Mouse (Mus musculus): Measurements from ENCODE around the gene Rhag. TPM values are rescaled to one million over a fixed set of nuclear protein-coding genes. Genes with fewer than 3 reads are reported as not detected.
A peak's percentile ranks its signal among the peaks of the same experiment; 100 is the strongest.

The Rhag gene
- polyA plus RNA-seq, 1 experiment from 2014 or later: 5.6 TPM

DNA sequence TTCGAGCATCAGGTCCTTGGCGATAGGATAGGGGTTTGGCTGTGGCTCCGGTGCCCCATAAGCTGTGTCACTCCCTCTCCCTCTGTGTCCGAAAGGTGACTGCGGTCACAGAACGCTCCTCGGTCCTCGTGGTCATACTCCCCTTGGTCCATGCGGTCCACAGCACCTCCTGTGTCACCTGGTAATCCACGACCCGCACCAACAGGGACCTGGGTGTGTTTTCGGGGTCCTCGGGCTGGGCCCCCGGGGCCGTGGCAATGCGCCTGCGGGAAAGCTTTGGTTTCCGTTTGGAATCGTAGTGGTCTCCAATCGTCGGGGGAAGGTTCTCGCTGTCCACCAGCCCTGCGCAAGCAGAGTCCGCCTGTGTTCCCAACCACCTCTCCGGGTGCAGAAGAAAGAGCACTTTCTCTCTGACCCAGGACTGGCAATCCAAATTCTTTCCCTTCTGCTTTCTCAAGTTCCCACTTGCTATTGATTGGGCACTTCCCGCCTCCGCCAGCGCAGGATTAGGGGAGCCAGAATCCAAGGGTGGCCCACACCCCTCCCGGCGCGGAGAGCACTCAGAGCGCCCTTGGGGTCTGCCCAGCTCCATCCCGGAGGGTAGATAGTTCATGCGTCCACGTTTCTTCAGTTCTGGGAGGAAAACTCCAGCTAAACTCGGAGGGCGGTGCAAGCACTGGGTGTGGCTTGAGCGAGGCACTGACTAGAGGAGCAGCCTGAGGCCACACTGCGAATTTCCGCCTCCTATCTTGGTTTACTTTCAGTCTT, 69.2 kb downstream of the Rhag start, which contains the start of gene 9130008F23Rik:
Gene 9130008F23Rik (minus strand): TSS at position 636 of the 768 bp plus-strand sequence.
- Histone ChIP-seq H3K27me3 (ENCODE audit: control insufficient read depth, insufficient read depth, low read length) (no peaks in the 10 kb centered on the region), H3K4me3 (ENCODE audit: low read depth, low read length) (peak within 1 kb of the TSS; percentile 56), H3K4me1 (ENCODE audit: control insufficient read depth, insufficient read depth, low read length) (no peaks in the 10 kb centered on the region), H3K4me2 (ENCODE audit: low read depth, severe bottlenecking) (peak within 1 kb of the TSS; percentile 89), H3K27ac (replicated peaks; ENCODE audit: low read depth, low read length) (no peak within 1 kb of the TSS), H3K9ac (ENCODE audit: low read length) (peak within 1 kb of the TSS; percentile 60), H3K36me3 (ENCODE audit: control insufficient read depth, insufficient read depth, low read length) (no peaks in the 10 kb centered on the region), H3K9me3 (ENCODE audit: control insufficient read depth, low read length) (no peaks in the 10 kb centered on the region)
- DNase-seq (ENCODE audit: low spot score) (peak; percentile 67), ATAC-seq (ENCODE audit: insufficient number of reproducible peaks, low FRiP score, low TSS enrichment, low read depth) (peak; percentile 78)
- under 1% methylated on average over 40 of the region's 40 CpGs for WGBS

DNA sequence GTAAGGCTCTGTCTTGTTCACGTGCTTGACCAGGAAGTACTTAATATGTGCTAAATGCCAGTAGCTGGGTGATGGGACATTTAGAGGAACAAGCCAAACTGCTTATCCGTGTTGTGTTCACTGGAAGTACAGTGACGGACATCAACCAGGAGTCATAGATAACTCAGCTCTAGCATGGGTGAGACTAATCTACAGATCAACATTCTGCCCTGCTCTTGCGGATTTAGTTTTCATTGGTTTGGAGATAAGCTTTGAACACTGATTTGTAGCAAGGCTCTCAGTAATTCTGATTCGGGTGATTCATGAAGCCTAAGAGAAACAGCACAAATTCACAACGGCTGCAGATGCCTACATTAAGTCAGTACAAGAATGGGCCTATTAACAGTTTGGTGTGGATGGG, 71.2 kb downstream of the Rhag start:
- H3K27ac ChIP-seq (replicated peaks; ENCODE audit: low read depth, low read length): no peak overlapping the region
- ATAC-seq (ENCODE audit: insufficient number of reproducible peaks, low FRiP score, low TSS enrichment, low read depth) (no peak), DNase-seq (ENCODE audit: low spot score) (no peak)
- WGBS: 90% methylated on average over 6 of the region's 6 CpGs
- no peak overlapping the region for H3K9ac ChIP-seq (ENCODE audit: low read length)
- no peaks in the 10 kb centered on the region for H3K9me3 ChIP-seq (ENCODE audit: control insufficient read depth, low read length)
- H3K4me2 ChIP-seq (ENCODE audit: low read depth, severe bottlenecking): no peak overlapping the region
- no peaks in the 10 kb centered on the region for H3K36me3 ChIP-seq (ENCODE audit: control insufficient read depth, insufficient read depth, low read length)
- H3K4me3 ChIP-seq (ENCODE audit: low read depth, low read length): no peak overlapping the region
- no peaks in the 10 kb centered on the region for H3K27me3 ChIP-seq (ENCODE audit: control insufficient read depth, insufficient read depth, low read length)
- no peaks in the 10 kb centered on the region for H3K4me1 ChIP-seq (ENCODE audit: control insufficient read depth, insufficient read depth, low read length)

DNA sequence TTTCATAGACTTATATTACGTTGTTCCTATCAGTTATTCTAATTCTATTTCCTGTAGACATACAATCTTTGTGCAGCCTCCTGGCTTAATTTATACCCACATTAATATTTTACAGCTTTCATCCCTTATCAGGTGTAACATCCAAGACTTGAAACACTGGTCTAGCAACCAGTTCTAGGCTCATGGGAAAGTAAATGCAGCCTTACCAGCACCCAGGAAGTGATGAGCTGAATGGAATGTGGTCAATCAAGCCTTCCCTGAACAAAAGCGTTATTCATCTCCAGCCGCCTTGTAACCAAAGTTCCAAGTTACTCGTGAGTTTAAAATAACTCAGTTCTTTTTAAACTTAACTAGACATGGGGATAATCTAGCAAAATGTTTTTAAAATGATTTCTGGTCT, 74.2 kb downstream of the Rhag start:
- Histone ChIP-seq H3K36me3 (ENCODE audit: control insufficient read depth, insufficient read depth, low read length) (no peaks in the 10 kb centered on the region), H3K9ac (ENCODE audit: low read length) (no peak overlapping the region), H3K4me3 (ENCODE audit: low read depth, low read length) (no peak overlapping the region), H3K27ac (replicated peaks; ENCODE audit: low read depth, low read length) (no peak overlapping the region), H3K4me1 (ENCODE audit: control insufficient read depth, insufficient read depth, low read length) (no peaks in the 10 kb centered on the region), H3K27me3 (ENCODE audit: control insufficient read depth, insufficient read depth, low read length) (no peaks in the 10 kb centered on the region), H3K4me2 (ENCODE audit: low read depth, severe bottlenecking) (no peak overlapping the region), H3K9me3 (ENCODE audit: control insufficient read depth, low read length) (no peaks in the 10 kb centered on the region)
- no peak for ATAC-seq (ENCODE audit: insufficient number of reproducible peaks, low FRiP score, low TSS enrichment, low read depth)
- 85% methylated on average over 4 of the region's 4 CpGs for WGBS
- DNase-seq (ENCODE audit: low spot score): no peak

DNA sequence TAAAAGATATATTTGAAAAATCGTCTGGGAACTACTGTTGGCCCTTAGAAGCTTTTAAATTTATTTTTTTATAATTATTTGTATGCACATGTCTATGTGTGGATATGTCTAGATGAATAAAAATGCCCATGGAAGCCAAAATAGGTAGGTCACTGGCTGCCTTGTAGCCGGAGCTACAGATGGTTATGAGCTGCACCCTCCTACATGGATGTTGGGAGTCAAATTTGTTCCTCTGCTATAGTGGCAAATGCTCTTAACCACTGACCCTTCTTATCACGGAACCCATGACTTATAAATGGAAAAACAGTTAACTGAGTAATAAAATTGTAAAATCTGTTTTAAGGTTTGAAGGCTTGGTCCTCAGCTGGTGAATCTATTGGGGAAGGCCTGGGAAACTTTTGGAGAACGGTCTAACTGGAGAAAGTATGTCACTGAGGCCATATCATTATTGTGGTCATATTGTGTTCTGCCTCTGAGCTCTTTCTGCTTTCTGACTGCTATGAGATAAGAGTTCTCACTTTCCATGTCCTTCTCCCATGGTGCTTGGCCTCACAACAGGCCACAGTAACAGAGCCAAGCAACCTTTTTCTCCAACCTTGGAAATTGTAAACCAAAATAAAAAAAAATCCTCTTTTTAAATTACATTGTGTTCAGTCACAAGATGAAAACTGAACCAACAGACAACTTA, 77.1 kb downstream of the Rhag start:
- DNase-seq (ENCODE audit: low spot score) (no peak), ATAC-seq (ENCODE audit: insufficient number of reproducible peaks, low FRiP score, low TSS enrichment, low read depth) (no peak)
- Histone ChIP-seq H3K27ac (replicated peaks; ENCODE audit: low read depth, low read length) (no peak overlapping the region), H3K36me3 (ENCODE audit: control insufficient read depth, insufficient read depth, low read length) (no peaks in the 10 kb centered on the region), H3K27me3 (ENCODE audit: control insufficient read depth, insufficient read depth, low read length) (no peaks in the 10 kb centered on the region), H3K4me3 (ENCODE audit: low read depth, low read length) (no peak overlapping the region), H3K4me1 (ENCODE audit: control insufficient read depth, insufficient read depth, low read length) (no peaks in the 10 kb centered on the region), H3K9ac (ENCODE audit: low read length) (no peak overlapping the region), H3K4me2 (ENCODE audit: low read depth, severe bottlenecking) (no peak overlapping the region), H3K9me3 (ENCODE audit: control insufficient read depth, low read length) (no peaks in the 10 kb centered on the region)
- WGBS: 85% methylated on average over 4 of the region's 4 CpGs

Other genes starting within 250 kb of the Rhag start
- gene Esp6, start 249.6 kb upstream of the Rhag start, polyA plus RNA-seq (2014; fragmentation: Nextera tagmentation; extraction: Ambion mirVana): not detected in 2 replicates
- not detected in 2 replicates for gene Esp4, start 212.5 kb upstream of the Rhag start, polyA plus RNA-seq (2014; fragmentation: Nextera tagmentation; extraction: Ambion mirVana)
- gene Esp3, start 179.1 kb upstream of the Rhag start, polyA plus RNA-seq (2014; fragmentation: Nextera tagmentation; extraction: Ambion mirVana): not detected in 2 replicates
- not detected in 2 replicates for gene Esp1, start 84.0 kb upstream of the Rhag start, polyA plus RNA-seq (2014; fragmentation: Nextera tagmentation; extraction: Ambion mirVana)
- gene Crisp2, start 4.1 kb upstream of the Rhag start, polyA plus RNA-seq (2014; fragmentation: Nextera tagmentation; extraction: Ambion mirVana): not detected in 2 replicates
- gene 9130008F23Rik, start 69.4 kb downstream of the Rhag start, polyA plus RNA-seq (2014; fragmentation: Nextera tagmentation; extraction: Ambion mirVana): 0.54 and 1.1 TPM in 2 replicates
- gene Glyatl3, start 103.2 kb downstream of the Rhag start, polyA plus RNA-seq (2014; fragmentation: Nextera tagmentation; extraction: Ambion mirVana): not detected in 2 replicates
- 36.2 and 36.8 TPM in 2 replicates for gene Mut, start 123.6 kb downstream of the Rhag start, polyA plus RNA-seq (2014; fragmentation: Nextera tagmentation; extraction: Ambion mirVana)
- 39.7 and 45.0 TPM in 2 replicates for gene Cenpq, start 123.9 kb downstream of the Rhag start, polyA plus RNA-seq (2014; fragmentation: Nextera tagmentation; extraction: Ambion mirVana)

Measured in limb, embryonic 11.5 days (tissue).